Mouse (Mus musculus) adrenal gland, postnatal 10 days (tissue): ENCODE results near the gene Ddn. TPM values are rescaled to one million over a fixed set of nuclear protein-coding genes. Genes with fewer than 3 reads are reported as not detected.

Source experiments
- DNase-seq: peaks from one replicate; pipeline ENCODE4 v3.0.0; 2021; ENCODE audit warnings: mixed read lengths
- total RNA-seq, 2 experiments: library from RNA; stranded (reverse); gene quantifications; 2 replicates each; pipeline ENCODE4 v1.2.3; 2021

Ddn gene
- total RNA-seq, 2 experiments from 2014 or later, result 0.09 to 0.21 TPM

GRCm38 (mm10) chr15:98775533-98775932 lies 33.8 kb downstream of the Ddn start:
- no peak for DNase-seq

GRCm38 (mm10) chr15:98774096-98774495 lies 35.2 kb downstream of the Ddn start:
- DNase-seq, result no peak

GRCm38 (mm10) chr15:98772511-98773211 lies 36.6 kb downstream of the Ddn start:
- DNase-seq, result peak; percentile 44

- DNase-seq, result no peak
Measured at GRCm38 (mm10) chr15:98771813-98772425, 37.4 kb downstream of the Ddn start.

GRCm38 (mm10) chr15:98768259-98768658 lies 41.0 kb downstream of the Ddn start:
- no peak for DNase-seq

- peak; percentile 63 for DNase-seq
Measured at GRCm38 (mm10) chr15:98765929-98766328, 43.4 kb downstream of the Ddn start.

- peak; percentile 97 for DNase-seq
Measured at GRCm38 (mm10) chr15:98762670-98763529, 46.4 kb downstream of the Ddn start, which contains the start of gene Arf3. TSS of gene Arf3 (minus strand) at chr15:98763214.

- peak; percentile 88 for DNase-seq
Measured at GRCm38 (mm10) chr15:98762201-98762621, 47.1 kb downstream of the Ddn start.

GRCm38 (mm10) chr15:98754125-98754524 lies 55.2 kb downstream of the Ddn start:
- no peak for DNase-seq

Other genes with a start within 250 kb of the Ddn start
- gene Ccnt1, start 238.6 kb downstream of the Ddn start, total RNA-seq, result 10 to 100 TPM; 41.5 to 50.0 TPM
- gene 4930415O20Rik, start 238.5 kb downstream of the Ddn start, total RNA-seq, result 1 to 10 TPM in 1 of 2 experiments, under 1 TPM in 1; 0.58 to 1.2 TPM
- gene Adcy6, start 199.4 kb downstream of the Ddn start, total RNA-seq, result 100 to 1,000 TPM in 1 of 2 experiments, 10 to 100 TPM in 1; 83.5 to 101 TPM
- gene Cacnb3, start 178.7 kb downstream of the Ddn start, total RNA-seq, result 10 to 100 TPM; 12.6 to 18.8 TPM
- gene Ddx23, start 146.6 kb downstream of the Ddn start, total RNA-seq, result 10 to 100 TPM; 55.5 to 72.4 TPM
- gene Rnd1, start 132.0 kb downstream of the Ddn start, total RNA-seq, result 1 to 10 TPM; 1.9 to 2.3 TPM
- gene Ccdc65, start 101.3 kb downstream of the Ddn start, total RNA-seq, result under 1 TPM; 0.61 to 0.63 TPM
- gene Fkbp11, start 81.3 kb downstream of the Ddn start, total RNA-seq, result 10 to 100 TPM in 1 of 2 experiments, 1 to 10 TPM in 1; 8.8 to 11.9 TPM
- gene Arf3, start 46.3 kb downstream of the Ddn start, total RNA-seq, result 10 to 100 TPM; 92.4 to 94.7 TPM
- gene Wnt10b, start 31.3 kb downstream of the Ddn start, total RNA-seq, result 1 to 10 TPM in 1 of 2 experiments, under 1 TPM in 1; 0.96 to 1.1 TPM
- gene Wnt1, start 19.6 kb downstream of the Ddn start, total RNA-seq, result under 1 TPM in 1 of 2 experiments, not detected in 1; 0.12 TPM
- 10 to 100 TPM; 65.7 to 71.5 TPM for gene Prkag1, start 22.0 kb upstream of the Ddn start, total RNA-seq
- gene Kmt2d, start 61.7 kb upstream of the Ddn start, total RNA-seq, result 10 to 100 TPM; 47.5 to 64.2 TPM
- 1 to 10 TPM; 2.6 to 4.5 TPM for gene Rhebl1, start 85.0 kb upstream of the Ddn start, total RNA-seq
- gene Dhh, start 89.0 kb upstream of the Ddn start, total RNA-seq, result 1 to 10 TPM; 2.6 to 3.2 TPM
- gene Lmbr1l, start 108.7 kb upstream of the Ddn start, total RNA-seq, result 10 to 100 TPM; 17.7 to 27.7 TPM
- gene Tuba1b, start 125.1 kb upstream of the Ddn start, total RNA-seq, result 100 to 1,000 TPM; 329 to 414 TPM
- gene Gm49450, start 144.1 kb upstream of the Ddn start, total RNA-seq, result not detected
- gene Tuba1a, start 144.2 kb upstream of the Ddn start, total RNA-seq, result 100 to 1,000 TPM; 202 to 313 TPM
- 100 to 1,000 TPM; 144 to 176 TPM for gene Tuba1c, start 220.4 kb upstream of the Ddn start, total RNA-seq
- 10 to 100 TPM; 24.0 to 59.0 TPM for gene Prph, start 245.7 kb upstream of the Ddn start, total RNA-seq